Mouse (Mus musculus): ENCODE measurements at regions not wholly inside any gene's neighbourhood (a gene's known extent, or its start where the extent isn't known, plus 50 kb on each side); places are given as distances from the start of the nearest gene placed in this dataset.

- no peak for TF ChIP-seq CTCF (conservative IDR thresholded peaks at IDR 0.05)
These were observed 1284.6 kb upstream of the Cited2 start for GRCm38 (mm10) chr10:16438414-16438813.

DNA sequence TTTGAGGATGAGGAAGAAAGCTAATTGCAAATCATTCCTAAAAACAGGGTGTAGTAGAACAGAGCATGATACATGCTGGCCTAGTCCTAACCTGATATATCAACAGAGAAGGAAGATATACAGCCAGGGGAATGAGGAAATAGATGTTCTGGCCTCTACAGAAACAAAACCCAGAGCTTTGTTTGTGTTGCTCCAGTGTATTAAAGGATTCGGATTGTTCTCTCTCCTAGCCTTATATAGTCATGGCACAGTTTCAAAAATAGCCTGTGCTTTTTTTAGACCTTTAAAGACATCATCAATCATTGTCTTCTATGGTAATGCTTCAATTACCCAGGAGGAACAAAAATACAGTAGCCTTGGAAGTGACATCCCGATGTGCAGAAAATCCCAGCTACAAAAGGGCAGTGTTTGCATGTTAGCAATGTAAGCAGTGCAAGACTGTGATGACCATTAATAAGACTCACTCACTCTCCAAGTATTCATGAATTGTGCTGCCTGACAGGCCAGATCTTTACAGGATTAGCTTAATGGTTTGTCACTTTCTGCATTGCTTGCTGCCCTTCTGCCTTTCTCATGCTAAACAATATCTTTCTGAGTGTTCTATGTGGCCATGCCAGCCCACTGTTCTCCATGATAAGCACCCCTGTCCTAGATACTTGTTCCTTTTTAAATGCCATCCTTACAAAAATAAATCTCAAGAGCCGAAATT lies 1281.9 kb upstream of the Cited2 start:
- no peak for DNase-seq (ENCODE audit: low spot score in 2 of 2)
- no peak for TF ChIP-seq CTCF (conservative IDR thresholded peaks at IDR 0.05)
- 0 out of 2 replicates have a peak overlapping the region, but pooled peaks have one; percentile 28 for H3K27ac ChIP-seq
- H3K4me3 ChIP-seq: no peak overlapping the region

More at GRCm38 (mm10) chr10:16438414-16438813, 1284.6 kb upstream of the Cited2 start:
- DNase-seq (ENCODE audit: low spot score in 2 of 2): no peak
- Histone ChIP-seq H3K27ac (no peak overlapping the region), H3K4me3 (no peak overlapping the region)

- TF ChIP-seq CTCF (conservative IDR thresholded peaks at IDR 0.05): no peak
- Histone ChIP-seq H3K27ac (peak overlapping the region; percentile 28; the same call in 1 of the 2 replicates), H3K4me3 (no peak overlapping the region)
- peak; percentile 22 to 56 for DNase-seq (ENCODE audit: low spot score in 2 of 2)
These were observed 1281.4 kb upstream of the Cited2 start for GRCm38 (mm10) chr10:16441661-16442072.

GRCm38 (mm10) chr10:16443901-16444300 lies 1279.1 kb upstream of the Cited2 start:
- no peak for TF ChIP-seq CTCF (conservative IDR thresholded peaks at IDR 0.05)
- no peak for DNase-seq (ENCODE audit: low spot score in 2 of 2)
- Histone ChIP-seq H3K4me3 (no peak overlapping the region), H3K27ac (no peak overlapping the region)

- no peak for TF ChIP-seq CTCF (conservative IDR thresholded peaks at IDR 0.05)
- H3K4me3 ChIP-seq: no peak overlapping the region
- H3K27ac ChIP-seq: peak overlapping the region; percentile 74
- peak; percentile 22 to 37 for DNase-seq (ENCODE audit: low spot score in 2 of 2)
These were observed 1255.1 kb upstream of the Cited2 start for GRCm38 (mm10) chr10:16467935-16468334.

DNA sequence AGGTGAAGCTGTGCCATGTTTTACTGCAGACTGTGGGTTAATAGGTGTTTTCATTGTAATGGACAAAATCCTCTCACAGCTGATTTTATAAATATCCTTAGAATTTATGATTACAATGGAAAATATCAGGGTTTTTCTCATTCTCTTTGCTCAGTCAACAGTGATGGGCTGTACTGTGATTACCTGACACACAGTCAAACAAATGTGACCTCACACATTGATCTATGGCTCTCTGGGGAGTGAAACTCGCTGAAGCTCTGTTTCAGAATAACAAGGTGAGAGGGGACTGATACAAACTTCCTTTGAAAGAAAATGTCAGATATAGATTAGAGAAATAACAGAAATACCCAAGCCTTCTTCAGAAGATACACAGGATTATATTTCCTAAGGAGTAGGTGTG lies 1253.3 kb upstream of the Cited2 start:
- Histone ChIP-seq H3K27ac (no peak overlapping the region), H3K4me3 (no peak overlapping the region)
- DNase-seq (ENCODE audit: low spot score in 2 of 2): no peak
- no peak for TF ChIP-seq CTCF (conservative IDR thresholded peaks at IDR 0.05)

DNA sequence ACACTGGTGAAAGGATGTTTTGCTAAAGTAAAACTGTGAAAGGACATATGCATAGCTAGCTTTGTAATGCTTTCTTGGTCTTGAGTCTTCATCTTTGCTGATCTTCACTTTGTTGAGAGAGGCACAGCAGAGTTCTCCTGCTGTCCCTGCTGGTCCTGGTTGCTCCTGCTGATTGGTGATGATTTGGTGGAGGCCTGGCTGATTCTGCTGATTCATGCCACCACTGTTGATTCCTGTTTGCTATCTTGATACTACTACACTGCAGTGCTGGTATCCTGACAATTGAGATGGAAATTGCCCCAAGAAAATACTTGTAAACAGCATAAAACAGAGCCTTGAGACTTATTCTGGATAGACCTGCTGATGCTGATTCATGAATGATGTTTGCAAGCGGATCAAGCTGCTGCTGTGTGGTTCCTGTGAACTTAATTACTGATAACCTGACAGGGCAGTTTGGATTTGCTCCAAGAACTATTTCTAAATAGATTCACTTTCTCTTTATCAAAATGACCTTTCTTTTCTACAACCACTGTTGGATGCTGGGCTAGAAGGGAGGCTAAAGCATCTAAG lies 1249.0 kb upstream of the Cited2 start:
- Histone ChIP-seq H3K4me3 (no peak overlapping the region), H3K27ac (no peak overlapping the region)
- TF ChIP-seq CTCF (conservative IDR thresholded peaks at IDR 0.05): no peak
- no peak for DNase-seq (ENCODE audit: low spot score in 2 of 2)

DNA sequence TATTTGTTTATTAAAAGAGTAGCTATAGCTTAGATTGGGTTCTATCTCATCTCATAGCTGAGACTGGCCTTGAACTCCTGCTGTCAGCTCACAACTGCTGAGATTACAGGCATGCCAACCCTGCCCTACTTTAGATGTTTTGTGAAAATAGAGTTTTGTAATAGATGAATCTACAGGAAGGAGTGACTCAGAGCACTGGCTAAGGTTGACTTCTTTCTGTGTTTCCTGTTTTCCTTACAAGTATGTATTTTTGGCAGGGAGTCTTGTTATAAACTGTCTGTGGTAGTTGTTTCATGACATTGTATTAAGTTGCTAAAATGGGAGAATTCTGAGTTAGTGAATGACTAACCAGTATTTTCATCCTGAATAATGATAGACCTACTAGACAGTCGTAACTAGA lies 1224.4 kb upstream of the Cited2 start:
- DNase-seq (ENCODE audit: low spot score in 2 of 2): no peak
- no peak overlapping the region for H3K27ac ChIP-seq
- no peak overlapping the region for H3K4me3 ChIP-seq
- no peak for TF ChIP-seq CTCF (conservative IDR thresholded peaks at IDR 0.05)

DNA sequence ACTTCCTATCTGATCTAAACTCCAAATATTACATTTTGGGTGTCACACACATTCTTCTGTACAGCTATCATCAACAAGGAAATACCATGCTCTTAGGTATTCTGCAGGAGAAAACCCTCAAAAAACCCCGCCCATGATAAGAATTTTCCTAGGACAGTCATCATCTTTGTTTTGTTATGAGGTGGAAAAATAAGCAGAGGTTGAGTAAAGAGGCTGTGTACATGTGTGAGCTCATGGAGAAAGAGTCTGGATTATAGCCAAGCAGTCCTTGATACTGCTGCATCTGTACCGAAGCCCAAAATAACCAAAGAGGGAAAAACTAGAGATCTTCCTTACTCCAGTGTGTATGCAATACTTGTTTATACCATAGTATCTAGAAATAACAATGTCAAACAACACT lies 1215.3 kb upstream of the Cited2 start:
- no peak for DNase-seq (ENCODE audit: low spot score in 2 of 2)
- H3K4me3 ChIP-seq: no peak overlapping the region
- no peak overlapping the region for H3K27ac ChIP-seq
- no peak for TF ChIP-seq CTCF (conservative IDR thresholded peaks at IDR 0.05)

GRCm38 (mm10) chr10:16508161-16508560 lies 1214.9 kb upstream of the Cited2 start:
- DNase-seq (ENCODE audit: low spot score in 2 of 2): no peak
- H3K4me3 ChIP-seq: no peak overlapping the region
- no peak overlapping the region for H3K27ac ChIP-seq
- no peak for TF ChIP-seq CTCF (conservative IDR thresholded peaks at IDR 0.05)

DNA sequence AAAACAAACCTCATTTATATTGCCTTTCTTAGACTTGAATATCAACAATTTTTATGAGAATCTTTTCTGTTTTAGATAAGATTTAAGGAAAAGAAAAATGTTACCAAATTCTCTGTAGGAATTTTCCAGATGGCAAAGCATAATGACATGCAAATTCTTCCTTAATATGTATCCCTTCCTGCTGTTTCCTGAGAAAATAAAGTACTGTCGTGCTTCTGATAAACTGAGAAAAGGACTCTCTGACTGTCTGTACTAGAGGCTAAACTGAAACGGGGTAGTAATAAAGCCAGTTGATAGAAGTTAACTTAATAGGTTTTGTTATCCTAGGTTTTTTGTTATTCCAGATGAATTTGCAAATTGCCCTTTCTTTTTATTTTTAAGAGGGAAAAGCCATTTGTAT lies 1208.4 kb upstream of the Cited2 start:
- Histone ChIP-seq H3K27ac (peak overlapping the region; percentile 32; the same call in 1 of the 2 replicates), H3K4me3 (no peak overlapping the region)
- no peak for TF ChIP-seq CTCF (conservative IDR thresholded peaks at IDR 0.05)
- peak in 1 of 2 experiments; percentile 24 for DNase-seq (ENCODE audit: low spot score in 2 of 2)

GRCm38 (mm10) chr10:16521895-16522294 lies 1201.1 kb upstream of the Cited2 start:
- no peak for TF ChIP-seq CTCF (conservative IDR thresholded peaks at IDR 0.05)
- no peak overlapping the region for H3K27ac ChIP-seq
- no peak overlapping the region for H3K4me3 ChIP-seq
- DNase-seq (ENCODE audit: low spot score in 2 of 2): no peak

GRCm38 (mm10) chr10:16524101-16524500 lies 1198.9 kb upstream of the Cited2 start:
- Histone ChIP-seq H3K4me3 (no peak overlapping the region), H3K27ac (no peak overlapping the region)
- no peak for TF ChIP-seq CTCF (conservative IDR thresholded peaks at IDR 0.05)
- peak in 1 of 2 experiments; percentile 7 for DNase-seq (ENCODE audit: low spot score in 2 of 2)

GRCm38 (mm10) chr10:16527693-16528092 lies 1195.3 kb upstream of the Cited2 start:
- DNase-seq (ENCODE audit: low spot score in 2 of 2): no peak
- no peak overlapping the region for H3K4me3 ChIP-seq
- TF ChIP-seq CTCF (conservative IDR thresholded peaks at IDR 0.05): no peak
- H3K27ac ChIP-seq: no peak overlapping the region

Data from layer of hippocampus, adult 2 months (tissue).